Mouse (Mus musculus): ENCODE data around the gene Rgl2. TPM values are rescaled to one million over a fixed set of nuclear protein-coding genes. Genes with fewer than 3 reads are reported as not detected.

Gene Rgl2
- polyA plus RNA-seq, 1 experiment from 2014 or later: 42.6 TPM

- no peak for DNase-seq (ENCODE audit: low spot score)
- no peak overlapping the region for H3K9ac ChIP-seq (ENCODE audit: low read length)
- H3K27me3 ChIP-seq (ENCODE audit: control insufficient read depth, insufficient read depth, low read length): no peaks in the 10 kb centered on the region
- H3K36me3 ChIP-seq (ENCODE audit: control insufficient read depth, insufficient read depth, low read length): peaks cover 12% of the 10 kb centered on the region
- peaks cover 15% of the 10 kb centered on the region for H3K4me1 ChIP-seq (ENCODE audit: control insufficient read depth, insufficient read depth, low read length)
- no peak overlapping the region for H3K4me3 ChIP-seq (ENCODE audit: low read depth, low read length)
- no peak overlapping the region for H3K27ac ChIP-seq (ENCODE audit: low read depth, low read length)
- ATAC-seq (ENCODE audit: insufficient read depth, low FRiP score, low TSS enrichment): no peak
- 87% methylated on average over 21 of the region's 21 CpGs for WGBS
- H3K4me2 ChIP-seq (ENCODE audit: low read depth): no peak overlapping the region
- no peaks in the 10 kb centered on the region for H3K9me3 ChIP-seq (ENCODE audit: control insufficient read depth, low read length)
Observed at GRCm38 (mm10) chr17:33935422-33936055, 6.2 kb downstream of the Rgl2 start.

GRCm38 (mm10) chr17:33936993-33937392, 7.7 kb downstream of the Rgl2 start:
- 86% methylated on average over 15 of the region's 15 CpGs for whole genome bisulfite sequencing
- Histone ChIP-seq H3K9me3 (ENCODE audit: control insufficient read depth, low read length) (no peaks in the 10 kb centered on the region), H3K4me3 (ENCODE audit: low read depth, low read length) (no peak overlapping the region), H3K27me3 (ENCODE audit: control insufficient read depth, insufficient read depth, low read length) (no peaks in the 10 kb centered on the region), H3K36me3 (ENCODE audit: control insufficient read depth, insufficient read depth, low read length) (peaks cover 12% of the 10 kb centered on the region), H3K4me1 (ENCODE audit: control insufficient read depth, insufficient read depth, low read length) (peaks cover 12% of the 10 kb centered on the region), H3K9ac (ENCODE audit: low read length) (no peak overlapping the region), H3K27ac (ENCODE audit: low read depth, low read length) (no peak overlapping the region), H3K4me2 (ENCODE audit: low read depth) (no peak overlapping the region)
- DNase-seq (ENCODE audit: low spot score) (no peak), ATAC-seq (ENCODE audit: insufficient read depth, low FRiP score, low TSS enrichment) (no peak)

GRCm38 (mm10) chr17:33938783-33939182, 9.4 kb downstream of the Rgl2 start:
- Histone ChIP-seq H3K9me3 (ENCODE audit: control insufficient read depth, low read length) (no peaks in the 10 kb centered on the region), H3K4me3 (ENCODE audit: low read depth, low read length) (0 out of 2 replicates have a peak overlapping the region, but pooled peaks have one; percentile 10), H3K36me3 (ENCODE audit: control insufficient read depth, insufficient read depth, low read length) (peaks cover 13% of the 10 kb centered on the region), H3K4me1 (ENCODE audit: control insufficient read depth, insufficient read depth, low read length) (peaks cover 12% of the 10 kb centered on the region), H3K4me2 (ENCODE audit: low read depth) (peak overlapping the region; percentile 91; the same call in 1 of the 2 replicates), H3K27ac (ENCODE audit: low read depth, low read length) (no peak overlapping the region), H3K27me3 (ENCODE audit: control insufficient read depth, insufficient read depth, low read length) (no peaks in the 10 kb centered on the region), H3K9ac (ENCODE audit: low read length) (no peak overlapping the region)
- 79% methylated on average over 11 of the region's 11 CpGs for WGBS
- no peak for DNase-seq (ENCODE audit: low spot score)
- ATAC-seq (ENCODE audit: insufficient read depth, low FRiP score, low TSS enrichment): no peak

GRCm38 (mm10) chr17:33940206-33940805, 11.0 kb downstream of the Rgl2 start, which contains the start of the genes Pfdn6 and Wdr46:
TSS of gene Pfdn6 (minus strand) at chr17:33940343.
TSS of gene Wdr46 (plus strand) at chr17:33940660.
- WGBS: under 1% methylated on average over 36 of the region's 36 CpGs
- H3K36me3 ChIP-seq (ENCODE audit: control insufficient read depth, insufficient read depth, low read length): peaks cover 19% of the 10 kb centered on the region

GRCm38 (mm10) chr17:33940981-33941380, 11.6 kb downstream of the Rgl2 start:
- H3K4me3 ChIP-seq (ENCODE audit: low read depth, low read length): peak overlapping the region; percentile 81
- peaks cover 12% of the 10 kb centered on the region for H3K4me1 ChIP-seq (ENCODE audit: control insufficient read depth, insufficient read depth, low read length)
- 3% methylated on average over 26 of the region's 26 CpGs for WGBS
- DNase-seq (ENCODE audit: low spot score) (no peak), ATAC-seq (ENCODE audit: insufficient read depth, low FRiP score, low TSS enrichment) (0 out of 2 replicates have a peak, but pooled peaks have one; percentile 10)
- H3K27me3 ChIP-seq (ENCODE audit: control insufficient read depth, insufficient read depth, low read length): no peaks in the 10 kb centered on the region
- H3K4me2 ChIP-seq (ENCODE audit: low read depth): peak overlapping the region; percentile 95
- H3K27ac ChIP-seq (ENCODE audit: low read depth, low read length): no peak overlapping the region
- peak overlapping the region; percentile 70 for H3K9ac ChIP-seq (ENCODE audit: low read length)
- no peaks in the 10 kb centered on the region for H3K9me3 ChIP-seq (ENCODE audit: control insufficient read depth, low read length)
- H3K36me3 ChIP-seq (ENCODE audit: control insufficient read depth, insufficient read depth, low read length): peaks cover 14% of the 10 kb centered on the region

More at GRCm38 (mm10) chr17:33940206-33940805, 11.0 kb downstream of the Rgl2 start, which contains the start of the genes Pfdn6 and Wdr46:
- Histone ChIP-seq H3K9me3 (ENCODE audit: control insufficient read depth, low read length) (no peaks in the 10 kb centered on the region), H3K9ac (ENCODE audit: low read length) (peak within 1 kb of the TSS; percentile 70), H3K4me3 (ENCODE audit: low read depth, low read length) (peak within 1 kb of the TSS; percentile 81), H3K27me3 (ENCODE audit: control insufficient read depth, insufficient read depth, low read length) (no peaks in the 10 kb centered on the region), H3K27ac (ENCODE audit: low read depth, low read length) (no peak within 1 kb of the TSS), H3K4me2 (ENCODE audit: low read depth) (peak within 1 kb of the TSS; percentile 95), H3K4me1 (ENCODE audit: control insufficient read depth, insufficient read depth, low read length) (peaks cover 12% of the 10 kb centered on the region)
- peak; percentile 91 for DNase-seq (ENCODE audit: low spot score)
- ATAC-seq (ENCODE audit: insufficient read depth, low FRiP score, low TSS enrichment): peak; percentile 81

DNA sequence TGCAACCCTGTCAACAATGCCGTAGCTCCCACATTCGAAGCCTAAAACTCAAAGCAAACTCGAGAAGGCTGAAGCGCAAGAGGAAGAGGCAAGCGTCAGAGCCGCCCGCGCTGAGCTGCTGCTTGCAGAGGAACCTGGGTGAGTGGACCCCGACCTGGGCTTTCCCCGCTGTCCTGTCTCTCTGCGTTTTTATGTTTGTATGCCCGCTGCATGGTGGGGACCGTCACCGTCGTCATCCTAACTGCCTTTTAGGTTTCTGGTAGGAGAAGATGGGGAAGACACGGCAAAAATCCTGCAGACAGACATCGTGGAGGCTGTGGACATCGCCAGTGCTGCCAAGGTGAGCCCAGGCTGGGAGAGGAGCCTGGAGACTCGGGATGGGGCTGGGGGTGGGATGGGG, 12.0 kb downstream of the Rgl2 start:
- peak overlapping the region; percentile 95 for H3K4me2 ChIP-seq (ENCODE audit: low read depth)
- DNase-seq (ENCODE audit: low spot score): no peak
- no peaks in the 10 kb centered on the region for H3K27me3 ChIP-seq (ENCODE audit: control insufficient read depth, insufficient read depth, low read length)
- WGBS: 62% methylated on average over 19 of the region's 19 CpGs
- peak overlapping the region; percentile 70 for H3K9ac ChIP-seq (ENCODE audit: low read length)
- ATAC-seq (ENCODE audit: insufficient read depth, low FRiP score, low TSS enrichment): no peak
- H3K36me3 ChIP-seq (ENCODE audit: control insufficient read depth, insufficient read depth, low read length): peaks cover 14% of the 10 kb centered on the region
- H3K4me3 ChIP-seq (ENCODE audit: low read depth, low read length): peak overlapping the region; percentile 81
- H3K9me3 ChIP-seq (ENCODE audit: control insufficient read depth, low read length): no peaks in the 10 kb centered on the region
- peaks cover 12% of the 10 kb centered on the region for H3K4me1 ChIP-seq (ENCODE audit: control insufficient read depth, insufficient read depth, low read length)
- no peak overlapping the region for H3K27ac ChIP-seq (ENCODE audit: low read depth, low read length)

DNA sequence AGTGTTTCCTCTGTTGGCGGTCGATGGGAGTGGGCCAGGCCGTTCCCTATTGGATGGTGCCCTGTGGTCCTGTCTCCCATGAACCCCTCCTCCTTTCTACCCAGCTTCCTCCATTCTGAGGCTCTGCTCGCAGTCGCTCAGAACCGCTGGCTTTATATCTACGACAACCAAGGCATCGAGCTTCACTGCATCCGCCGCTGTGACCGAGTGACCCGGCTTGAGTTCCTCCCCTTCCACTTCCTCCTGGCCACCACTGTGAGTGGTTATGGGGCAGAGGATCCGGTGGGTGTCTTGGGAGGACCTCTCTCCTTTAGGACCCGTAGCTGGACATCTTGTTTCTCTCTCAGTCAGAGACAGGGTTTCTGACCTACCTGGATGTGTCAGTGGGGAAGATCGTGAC, 14.1 kb downstream of the Rgl2 start:
- Histone ChIP-seq H3K27ac (ENCODE audit: low read depth, low read length) (no peak overlapping the region), H3K36me3 (ENCODE audit: control insufficient read depth, insufficient read depth, low read length) (peaks cover 14% of the 10 kb centered on the region), H3K4me1 (ENCODE audit: control insufficient read depth, insufficient read depth, low read length) (peaks cover 12% of the 10 kb centered on the region), H3K9ac (ENCODE audit: low read length) (no peak overlapping the region), H3K4me2 (ENCODE audit: low read depth) (no peak overlapping the region), H3K4me3 (ENCODE audit: low read depth, low read length) (no peak overlapping the region), H3K27me3 (ENCODE audit: control insufficient read depth, insufficient read depth, low read length) (no peaks in the 10 kb centered on the region), H3K9me3 (ENCODE audit: control insufficient read depth, low read length) (no peaks in the 10 kb centered on the region)
- no peak for ATAC-seq (ENCODE audit: insufficient read depth, low FRiP score, low TSS enrichment)
- no peak for DNase-seq (ENCODE audit: low spot score)
- 92% methylated on average over 15 of the region's 15 CpGs for WGBS

- no peak overlapping the region for H3K9ac ChIP-seq (ENCODE audit: low read length)
- H3K4me1 ChIP-seq (ENCODE audit: control insufficient read depth, insufficient read depth, low read length): peaks cover 21% of the 10 kb centered on the region
- DNase-seq (ENCODE audit: low spot score) (no peak), ATAC-seq (ENCODE audit: insufficient read depth, low FRiP score, low TSS enrichment) (no peak)
- no peaks in the 10 kb centered on the region for H3K9me3 ChIP-seq (ENCODE audit: control insufficient read depth, low read length)
- no peak overlapping the region for H3K4me2 ChIP-seq (ENCODE audit: low read depth)
- H3K27me3 ChIP-seq (ENCODE audit: control insufficient read depth, insufficient read depth, low read length): no peaks in the 10 kb centered on the region
- no peak overlapping the region for H3K4me3 ChIP-seq (ENCODE audit: low read depth, low read length)
- WGBS: 94% methylated on average over 10 of the region's 10 CpGs
- H3K27ac ChIP-seq (ENCODE audit: low read depth, low read length): no peak overlapping the region
- H3K36me3 ChIP-seq (ENCODE audit: control insufficient read depth, insufficient read depth, low read length): peaks cover 14% of the 10 kb centered on the region
Observed at GRCm38 (mm10) chr17:33947430-33948089, 18.2 kb downstream of the Rgl2 start.

Data from neural tube, embryonic 11.5 days (tissue).